Mouse (Mus musculus) CH12.LX (cell line): ENCODE results near the gene Tnfaip6. TPM values are rescaled to one million over a fixed set of nuclear protein-coding genes. Genes with fewer than 3 reads are reported as not detected.
A peak's percentile ranks its signal among the peaks of the same experiment; 100 is the strongest.

Experiments used
- DNase-seq: peaks from one replicate; pipeline ENCODE4 v3.0.0-alpha.2; 2013; ENCODE audit errors: extremely low read depth
- H3K27ac ChIP-seq: 2 replicates; pipeline ENCODE4 v1.5.1; 2012; ENCODE audit warnings: low read depth, mild to moderate bottlenecking, control low read depth, moderate library complexity; ENCODE audit not compliant: insufficient read depth
- H3K27me3 ChIP-seq: replicated peaks from 2 replicates; pipeline ENCODE3; 2012; ENCODE audit warnings: inconsistent platforms
- H3K36me3 ChIP-seq, 2 experiments: replicated peaks in 1 of 2; 2 replicates each; pipeline versions ENCODE3 to v1.6.1; 2012; ENCODE audit warnings: inconsistent platforms in 1 of 2, low read length in 1 of 2, mild to moderate bottlenecking in 1 of 2, mixed read lengths in 1 of 2, moderate library complexity in 1 of 2; ENCODE audit not compliant: control insufficient read depth in 1 of 2, insufficient read depth in 1 of 2
- H3K4me1 ChIP-seq, 2 experiments: 2 replicates each; pipeline ENCODE4 v1.6.1; 2012; ENCODE audit warnings: inconsistent platforms in 1 of 2, moderate library complexity in 1 of 2; ENCODE audit not compliant: insufficient read depth in 2 of 2, control insufficient read depth in 1 of 2
- H3K4me2 ChIP-seq: 2 replicates; pipeline ENCODE4 v1.6.1; 2012; ENCODE audit warnings: low read depth, mild to moderate bottlenecking, control low read depth; ENCODE audit not compliant: poor library complexity, insufficient read depth, severe bottlenecking
- H3K4me3 ChIP-seq, 3 experiments: fragments of 150-350 bp in 1 of 3; sonication (generic) in 1 of 3; replicated peaks in 1 of 3; 2 replicates each; pipeline versions ENCODE3 to v1.5.1; 2011 to 2012; ENCODE audit warnings: low read depth in 2 of 3, low read length in 2 of 3, mild to moderate bottlenecking in 2 of 3, moderate library complexity in 2 of 3, control low read depth in 1 of 3, improper control_type of control experiment in 1 of 3, inconsistent platforms in 1 of 3, mixed read lengths in 1 of 3; ENCODE audit not compliant: poor library complexity in 1 of 3
- H3K79me2 ChIP-seq: replicated peaks from 2 replicates; pipeline ENCODE4 v1.6.1; 2012; ENCODE audit warnings: mild to moderate bottlenecking, moderate library complexity; ENCODE audit not compliant: control insufficient read depth, poor library complexity, insufficient read depth, severe bottlenecking; ENCODE audit errors: extremely low read depth
- H3K9ac ChIP-seq: 2 replicates; pipeline ENCODE4 v1.6.1; 2012; ENCODE audit warnings: low read depth, mild to moderate bottlenecking, control low read depth, moderate library complexity; ENCODE audit not compliant: insufficient read depth
- H3K9me3 ChIP-seq: replicated peaks from 2 replicates; pipeline ENCODE3; 2012; ENCODE audit warnings: low read length, inconsistent platforms, mixed read lengths
- BHLHE40 ChIP-seq: IDR thresholded peaks from 2 replicates; pipeline ENCODE4 v1.6.1; 2011; ENCODE audit warnings: mild to moderate bottlenecking, low read depth, low read length, improper control_type of control experiment
- CHD2 ChIP-seq: IDR thresholded peaks from 2 replicates; pipeline ENCODE4 v1.6.1; 2011; ENCODE audit warnings: low read length, improper control_type of control experiment
- E2F4 ChIP-seq: IDR thresholded peaks from 2 replicates; pipeline ENCODE4 v1.6.1; 2011; ENCODE audit warnings: low read depth, low read length, improper control_type of control experiment; ENCODE audit not compliant: insufficient replicate concordance
- EP300 ChIP-seq: IDR thresholded peaks from 2 replicates; pipeline ENCODE4 v1.6.1; 2011; ENCODE audit warnings: low read length, improper control_type of control experiment
- GABPA ChIP-seq: IDR thresholded peaks from 2 replicates; pipeline ENCODE4 v1.6.1; 2012; ENCODE audit warnings: low read depth, low read length, improper control_type of control experiment, inconsistent platforms; ENCODE audit not compliant: insufficient replicate concordance
- NELFE ChIP-seq: IDR thresholded peaks from 2 replicates; pipeline ENCODE4 v1.6.1; 2011; ENCODE audit warnings: low read depth, low read length, improper control_type of control experiment
- RAD21 ChIP-seq: IDR thresholded peaks from 2 replicates; pipeline ENCODE4 v1.6.1; 2011; ENCODE audit warnings: low read depth, mild to moderate bottlenecking, low read length, improper control_type of control experiment, moderate library complexity
- SMC3 ChIP-seq: IDR thresholded peaks from 2 replicates; pipeline ENCODE4 v1.6.1; 2011; ENCODE audit warnings: low read depth, low read length, improper control_type of control experiment
- TBP ChIP-seq: conservative IDR thresholded peaks from 2 replicates; pipeline ENCODE4 v1.6.1; 2011; ENCODE audit warnings: low read depth, low read length, improper control_type of control experiment
- ZC3H11A ChIP-seq: IDR thresholded peaks from 2 replicates; pipeline ENCODE4 v1.6.1; 2012; ENCODE audit warnings: low read depth, mild to moderate bottlenecking, inconsistent platforms, low read length, improper control_type of control experiment
- ZNF384 ChIP-seq: IDR thresholded peaks from 2 replicates; pipeline ENCODE4 v1.6.1; 2012; ENCODE audit warnings: low read depth, low read length, improper control_type of control experiment, inconsistent platforms
- dilution Hi-C: fragments of 300-500 bp; cut with MboI; formaldehyde crosslinking; loops from 2 replicates; pipeline ENCODE4 v1.14.3; 2020; ENCODE audit warnings: low sequenced_read_pairs; ENCODE audit not compliant: extremely low pct_unique_long_range_greater_than_20kb, extremely low pct_ligation_motif_present
- in situ Hi-C: fragments of 300-500 bp; cut with MboI; formaldehyde crosslinking; loops from 3 replicates; pipeline ENCODE4 v1.14.3; 2019; ENCODE audit warnings: low sequenced_read_pairs, low pct_ligation_motif_present, low pct_unique_long_range_greater_than_20kb, mixed read lengths
- polyA plus RNA-seq: library from polyadenylated mRNA; unstranded; fragments of >175 nt; gene quantifications from 2 replicates; pipeline ENCODE4 v1.2.1, GENCODE M21; 2012; ENCODE audit warnings: low read depth; ENCODE audit not compliant: insufficient read length
- total RNA-seq, 2 experiments: library from RNA; depleted of rRNA; stranded (reverse); fragments of 300-350 nt in 1 of 2; fragments of >200 nt in 1 of 2; gene quantifications; 2 replicates each; pipeline ENCODE4 v1.2.3; 2012 to 2014

The Tnfaip6 gene
- total and polyA plus RNA-seq, 3 experiments: 0.13 to 0.59 (median 0.34) TPM

GRCm38 (mm10) chr2:52031491-52031890, 6.3 kb upstream of the Tnfaip6 start:
- no peak overlapping the region for H3K27ac ChIP-seq
- no peak overlapping the region for H3K4me2 ChIP-seq
- peaks cover 3% of the 10 kb centered on the region for H3K9me3 ChIP-seq
- peak; percentile 6 for DNase-seq
- H3K27me3 ChIP-seq: no peaks in the 10 kb centered on the region
- no peaks in the 10 kb centered on the region for H3K79me2 ChIP-seq
- no peak for TF ChIP-seq GABPA
- no peak for TF ChIP-seq NELFE
- no peak for TF ChIP-seq CHD2
- no peak for TF ChIP-seq E2F4
- H3K4me3 ChIP-seq: no peak overlapping the region
- no peak overlapping the region for H3K9ac ChIP-seq
- H3K36me3 ChIP-seq: no peaks in the 10 kb centered on the region
- no peaks in the 10 kb centered on the region for H3K4me1 ChIP-seq
- dilution Hi-C loops: no loop called here
- in situ Hi-C loops: no loop called here

- H3K27me3 ChIP-seq: no peaks in the 10 kb centered on the region
- TF ChIP-seq ZNF384 (no peak), SMC3 (no peak), TBP (no peak), BHLHE40 (no peak), RAD21 (no peak)
- no peak overlapping the region for H3K4me2 ChIP-seq
- in situ Hi-C loops (no loop called here), dilution Hi-C loops (no loop called here)
- H3K9ac ChIP-seq: no peak overlapping the region
- no peak overlapping the region for H3K27ac ChIP-seq
- no peak overlapping the region for H3K4me3 ChIP-seq
- H3K36me3 ChIP-seq: no peaks in the 10 kb centered on the region
- H3K9me3 ChIP-seq: peaks cover 3% of the 10 kb centered on the region
- H3K79me2 ChIP-seq: no peaks in the 10 kb centered on the region
- DNase-seq: no peak
- no peaks in the 10 kb centered on the region for H3K4me1 ChIP-seq
Observed at GRCm38 (mm10) chr2:52034601-52035000, 3.2 kb upstream of the Tnfaip6 start.

GRCm38 (mm10) chr2:52035144-52035543, 2.7 kb upstream of the Tnfaip6 start:
- H3K27ac ChIP-seq: no peak overlapping the region
- TF ChIP-seq ZC3H11A (no peak), EP300 (no peak)
- in situ Hi-C loops: no loop called here
- H3K4me1 ChIP-seq: no peaks in the 10 kb centered on the region
- dilution Hi-C loops: no loop called here
- no peak overlapping the region for H3K4me3 ChIP-seq
- H3K9ac ChIP-seq: no peak overlapping the region
- DNase-seq: no peak
- H3K27me3 ChIP-seq: no peaks in the 10 kb centered on the region
- peaks cover 3% of the 10 kb centered on the region for H3K9me3 ChIP-seq
- no peak overlapping the region for H3K4me2 ChIP-seq
- H3K36me3 ChIP-seq: no peaks in the 10 kb centered on the region
- H3K79me2 ChIP-seq: no peaks in the 10 kb centered on the region
